Mouse (Mus musculus): ENCODE data around the gene Gm20388. TPM values are rescaled to one million over a fixed set of nuclear protein-coding genes. Genes with fewer than 3 reads are reported as not detected.

The Gm20388 gene
- polyA plus RNA-seq, 1 experiment from 2014 or later, result not detected

DNA sequence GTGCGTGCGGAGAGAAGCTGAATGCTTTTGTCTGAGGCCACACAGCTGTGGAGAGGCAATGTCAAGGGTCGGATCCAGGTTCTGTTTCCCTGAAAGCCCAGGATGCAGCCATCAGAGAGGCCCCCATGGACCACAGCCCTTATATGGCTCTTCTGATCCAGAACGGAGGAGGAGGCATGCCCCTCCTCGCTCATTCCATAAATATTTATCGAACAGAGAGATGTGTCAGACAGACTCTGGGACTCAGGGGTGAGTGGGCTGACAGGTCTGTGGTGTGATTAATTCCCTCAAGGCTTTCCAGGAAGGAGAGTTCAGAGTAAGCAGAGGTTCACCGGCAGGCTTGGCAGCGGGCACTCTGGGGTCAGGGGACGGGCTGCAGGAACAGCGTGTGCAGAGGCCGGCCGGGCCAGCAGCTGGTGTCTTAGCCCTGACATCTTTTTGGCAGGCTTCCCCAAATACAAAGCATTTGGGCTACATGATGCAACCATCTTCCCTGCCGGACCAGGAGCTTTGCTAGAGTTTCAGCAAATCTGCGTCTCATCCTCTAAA, 93.6 kb downstream of the Gm20388 start:
- H3K9ac ChIP-seq (ENCODE audit: low read depth, low read length), result no peak overlapping the region

DNA sequence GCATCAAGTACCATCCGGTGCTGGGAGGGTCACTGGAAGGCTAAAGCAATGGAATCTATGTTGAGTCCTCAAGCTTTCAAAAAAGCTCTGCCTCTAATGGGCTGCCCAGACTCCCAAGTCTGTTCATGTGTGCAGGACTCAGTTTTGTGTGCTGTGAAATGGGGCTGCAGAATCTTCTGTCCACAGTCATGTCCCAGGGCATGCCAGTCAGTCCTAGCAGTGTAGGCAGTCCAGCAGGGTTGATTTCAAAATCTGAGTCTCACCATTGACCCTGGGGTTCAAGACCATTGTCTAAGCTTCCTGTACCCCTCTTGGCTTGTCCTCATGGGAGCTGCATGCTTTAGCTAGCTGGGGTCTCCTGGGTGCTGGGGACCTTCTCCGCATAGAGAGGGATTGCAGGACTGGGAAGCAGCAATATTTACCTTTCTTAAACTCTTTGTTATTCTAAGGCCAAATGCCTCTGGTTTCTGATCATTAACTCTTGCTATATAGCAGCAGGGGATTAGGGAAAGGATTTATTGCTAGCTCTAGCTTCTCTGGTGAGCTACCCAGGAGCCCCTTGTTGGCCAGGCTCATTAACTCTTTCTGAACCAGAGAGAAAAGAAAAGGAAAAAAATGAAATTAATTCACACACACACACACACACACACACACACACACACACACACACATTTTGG, 94.2 kb downstream of the Gm20388 start:
- TF ChIP-seq CTCF (IDR thresholded peaks at IDR 0.05; ENCODE audit: low read depth), result no peak
- Histone ChIP-seq H3K36me3 (ENCODE audit: control insufficient read depth, insufficient read depth) (no peaks in the 10 kb centered on the region), H3K9me3 (ENCODE audit: control insufficient read depth) (no peaks in the 10 kb centered on the region), H3K4me1 (replicated peaks; ENCODE audit: control insufficient read depth, insufficient read depth, low read length) (no peaks in the 10 kb centered on the region), H3K27ac (ENCODE audit: low read depth, low read length) (no peak overlapping the region), H3K4me2 (replicated peaks; ENCODE audit: low read depth) (no peak overlapping the region), H3K9ac (ENCODE audit: low read depth, low read length) (no peak overlapping the region), H3K27me3 (replicated peaks; ENCODE audit: control insufficient read depth, insufficient read depth, low read length) (no peaks in the 10 kb centered on the region), H3K4me3 (ENCODE audit: low read depth, low read length) (no peak overlapping the region)
- WGBS, result 19% methylated on average over 2 of the region's 2 CpGs
- ATAC-seq, result no peak

More for the DNA sequence above, 93.6 kb downstream of the Gm20388 start:
- 25% methylated on average over 14 of the region's 14 CpGs for WGBS
- no peaks in the 10 kb centered on the region for H3K9me3 ChIP-seq (ENCODE audit: control insufficient read depth)
- ATAC-seq, result peak; percentile 44
- no peak overlapping the region for H3K4me3 ChIP-seq (ENCODE audit: low read depth, low read length)
- no peaks in the 10 kb centered on the region for H3K27me3 ChIP-seq (replicated peaks; ENCODE audit: control insufficient read depth, insufficient read depth, low read length)
- no peak overlapping the region for H3K4me2 ChIP-seq (replicated peaks; ENCODE audit: low read depth)
- H3K4me1 ChIP-seq (replicated peaks; ENCODE audit: control insufficient read depth, insufficient read depth, low read length), result no peaks in the 10 kb centered on the region
- no peak for TF ChIP-seq CTCF (IDR thresholded peaks at IDR 0.05; ENCODE audit: low read depth)
- H3K27ac ChIP-seq (ENCODE audit: low read depth, low read length), result 0 out of 2 replicates have a peak overlapping the region, but pooled peaks have one; percentile 28
- H3K36me3 ChIP-seq (ENCODE audit: control insufficient read depth, insufficient read depth), result no peaks in the 10 kb centered on the region

DNA sequence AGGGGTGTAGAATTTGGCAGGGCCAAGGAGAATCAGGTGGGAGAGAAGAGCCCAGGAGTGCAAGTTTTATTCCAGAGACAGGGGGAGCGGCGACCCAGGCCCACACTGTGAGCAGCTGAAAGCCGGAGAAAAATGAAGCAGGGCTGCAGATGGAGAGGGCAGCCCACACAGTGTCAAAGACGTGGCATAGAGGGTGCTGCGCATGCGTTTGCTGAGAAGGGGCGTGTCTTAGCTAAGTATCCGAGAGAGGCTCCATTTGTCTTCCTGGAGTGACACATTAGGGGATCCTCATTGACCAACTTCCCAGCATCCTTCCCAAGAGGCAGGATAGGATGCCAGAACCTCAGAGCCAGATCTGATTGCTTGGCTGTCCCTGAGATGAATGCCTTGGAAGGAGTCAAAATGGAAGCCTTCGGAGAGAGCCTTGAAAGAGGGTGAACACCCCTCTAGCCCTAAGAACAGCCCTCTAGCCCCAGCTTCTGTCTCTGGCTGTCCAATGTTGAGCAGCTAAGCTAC, 96.1 kb downstream of the Gm20388 start:
- Histone ChIP-seq H3K4me2 (replicated peaks; ENCODE audit: low read depth) (no peak overlapping the region), H3K27me3 (replicated peaks; ENCODE audit: control insufficient read depth, insufficient read depth, low read length) (no peaks in the 10 kb centered on the region), H3K9me3 (ENCODE audit: control insufficient read depth) (no peaks in the 10 kb centered on the region), H3K4me3 (ENCODE audit: low read depth, low read length) (no peak overlapping the region), H3K27ac (ENCODE audit: low read depth, low read length) (no peak overlapping the region), H3K9ac (ENCODE audit: low read depth, low read length) (no peak overlapping the region; the same call in 1 of the 2 replicates), H3K4me1 (replicated peaks; ENCODE audit: control insufficient read depth, insufficient read depth, low read length) (no peaks in the 10 kb centered on the region), H3K36me3 (ENCODE audit: control insufficient read depth, insufficient read depth) (no peaks in the 10 kb centered on the region)
- no peak for TF ChIP-seq CTCF (IDR thresholded peaks at IDR 0.05; ENCODE audit: low read depth)
- no peak for ATAC-seq
- WGBS, result 36% methylated on average over 9 of the region's 9 CpGs

DNA sequence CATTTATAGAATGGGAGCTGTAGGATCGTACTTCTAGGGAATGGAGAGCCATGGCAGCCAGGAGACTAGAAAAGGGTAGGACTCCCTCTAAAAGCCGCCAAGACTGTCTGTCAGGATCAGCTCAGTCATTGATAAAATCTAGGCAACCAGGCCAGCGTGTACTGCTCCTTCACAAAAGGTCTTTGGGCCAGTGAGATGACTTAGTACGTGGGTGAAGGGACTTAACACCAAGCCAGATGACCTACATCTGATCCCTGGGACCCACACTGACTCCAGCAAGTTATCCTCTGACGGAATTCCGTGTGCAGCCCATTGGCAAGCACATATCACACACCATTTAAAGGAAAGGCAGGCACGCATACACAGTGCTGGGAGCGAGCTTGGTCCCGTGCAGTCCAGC, 96.5 kb downstream of the Gm20388 start:
- H3K4me2 ChIP-seq (replicated peaks; ENCODE audit: low read depth), result no peak overlapping the region
- TF ChIP-seq CTCF (IDR thresholded peaks at IDR 0.05; ENCODE audit: low read depth), result no peak
- H3K36me3 ChIP-seq (ENCODE audit: control insufficient read depth, insufficient read depth), result no peaks in the 10 kb centered on the region; the same call in 1 of the 2 replicates
- H3K9me3 ChIP-seq (ENCODE audit: control insufficient read depth), result no peaks in the 10 kb centered on the region
- H3K4me3 ChIP-seq (ENCODE audit: low read depth, low read length), result no peak overlapping the region
- ATAC-seq, result no peak
- 82% methylated on average over 9 of the region's 9 CpGs for WGBS
- no peak overlapping the region for H3K9ac ChIP-seq (ENCODE audit: low read depth, low read length)
- H3K4me1 ChIP-seq (replicated peaks; ENCODE audit: control insufficient read depth, insufficient read depth, low read length), result no peaks in the 10 kb centered on the region
- H3K27ac ChIP-seq (ENCODE audit: low read depth, low read length), result no peak overlapping the region
- H3K27me3 ChIP-seq (replicated peaks; ENCODE audit: control insufficient read depth, insufficient read depth, low read length), result no peaks in the 10 kb centered on the region

DNA sequence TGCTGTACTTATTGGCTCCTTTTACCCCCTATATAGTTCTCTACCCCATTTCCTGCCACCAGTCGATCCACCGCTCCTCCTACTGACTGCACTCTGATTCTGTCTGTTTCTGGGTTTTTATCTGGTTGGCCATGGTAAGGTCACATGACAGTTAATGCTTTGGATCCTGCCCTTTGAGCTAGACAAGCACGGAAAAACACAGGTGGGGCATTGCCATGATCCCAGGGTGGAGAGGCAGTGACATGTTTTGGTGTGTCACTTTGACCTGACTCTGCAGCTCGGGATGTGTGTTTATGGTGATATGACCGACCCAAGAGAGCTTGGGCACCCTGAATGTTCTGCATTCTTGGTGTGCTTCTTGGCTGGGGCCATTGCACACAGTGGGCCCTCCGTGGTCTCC, 98.6 kb downstream of the Gm20388 start:
- H3K9ac ChIP-seq (ENCODE audit: low read depth, low read length), result no peak overlapping the region
- no peak overlapping the region for H3K4me3 ChIP-seq (ENCODE audit: low read depth, low read length)
- no peak for TF ChIP-seq CTCF (IDR thresholded peaks at IDR 0.05; ENCODE audit: low read depth)
- H3K27ac ChIP-seq (ENCODE audit: low read depth, low read length), result no peak overlapping the region
- peak; percentile 61; the same call in 1 of the 2 replicates for ATAC-seq
- H3K36me3 ChIP-seq (ENCODE audit: control insufficient read depth, insufficient read depth), result no peaks in the 10 kb centered on the region; the same call in 1 of the 2 replicates
- H3K9me3 ChIP-seq (ENCODE audit: control insufficient read depth), result no peaks in the 10 kb centered on the region
- no peak overlapping the region for H3K4me2 ChIP-seq (replicated peaks; ENCODE audit: low read depth)
- 41% methylated on average over 6 of the region's 6 CpGs for WGBS
- no peaks in the 10 kb centered on the region for H3K27me3 ChIP-seq (replicated peaks; ENCODE audit: control insufficient read depth, insufficient read depth, low read length)
- H3K4me1 ChIP-seq (replicated peaks; ENCODE audit: control insufficient read depth, insufficient read depth, low read length), result no peaks in the 10 kb centered on the region

DNA sequence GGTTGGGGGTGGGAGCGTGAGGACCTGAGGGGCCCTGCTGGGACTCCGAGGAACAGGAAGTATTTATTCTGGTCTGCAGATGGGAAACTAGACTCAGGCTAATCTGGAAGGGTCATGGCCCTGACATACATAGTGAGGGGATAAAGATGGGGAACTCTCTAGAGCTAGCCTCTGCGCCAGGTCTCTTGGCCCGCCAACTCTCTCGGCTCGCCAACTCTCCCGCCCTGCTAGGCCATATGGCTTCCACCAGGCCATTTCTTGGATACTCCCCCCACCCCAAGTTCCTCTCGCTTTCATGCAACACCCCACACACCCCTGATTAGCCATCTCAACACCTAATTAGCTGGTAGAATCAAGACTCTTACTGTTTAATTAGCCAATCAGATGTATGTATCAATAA, 101.8 kb downstream of the Gm20388 start:
- Histone ChIP-seq H3K4me3 (ENCODE audit: low read depth, low read length) (no peak overlapping the region), H3K27ac (ENCODE audit: low read depth, low read length) (no peak overlapping the region), H3K9me3 (ENCODE audit: control insufficient read depth) (no peaks in the 10 kb centered on the region), H3K36me3 (ENCODE audit: control insufficient read depth, insufficient read depth) (no peaks in the 10 kb centered on the region; the same call in 1 of the 2 replicates), H3K27me3 (replicated peaks; ENCODE audit: control insufficient read depth, insufficient read depth, low read length) (no peaks in the 10 kb centered on the region), H3K9ac (ENCODE audit: low read depth, low read length) (no peak overlapping the region), H3K4me1 (replicated peaks; ENCODE audit: control insufficient read depth, insufficient read depth, low read length) (no peaks in the 10 kb centered on the region), H3K4me2 (replicated peaks; ENCODE audit: low read depth) (no peak overlapping the region)
- no peak for TF ChIP-seq CTCF (IDR thresholded peaks at IDR 0.05; ENCODE audit: low read depth)
- WGBS, result 86% methylated on average over 8 of the region's 8 CpGs
- ATAC-seq, result no peak
